Mouse (Mus musculus): ENCODE results near the gene Eps15l1. TPM values are rescaled to one million over a fixed set of nuclear protein-coding genes. Genes with fewer than 3 reads are reported as not detected.

Gene Eps15l1
- total RNA-seq, 2 experiments from 2014 or later, result 41.6 to 51.1 TPM

GRCm38 (mm10) chr8:72415252-72415651, 6.0 kb downstream of the Eps15l1 start:
- DNase-seq (ENCODE audit: low spot score in 2 of 2), result no peak

GRCm38 (mm10) chr8:72413839-72414238, 7.4 kb downstream of the Eps15l1 start:
- DNase-seq (ENCODE audit: low spot score in 2 of 2), result no peak

- DNase-seq (ENCODE audit: low spot score in 2 of 2), result no peak
These were observed 11.8 kb downstream of the Eps15l1 start for GRCm38 (mm10) chr8:72409443-72409842.

DNA sequence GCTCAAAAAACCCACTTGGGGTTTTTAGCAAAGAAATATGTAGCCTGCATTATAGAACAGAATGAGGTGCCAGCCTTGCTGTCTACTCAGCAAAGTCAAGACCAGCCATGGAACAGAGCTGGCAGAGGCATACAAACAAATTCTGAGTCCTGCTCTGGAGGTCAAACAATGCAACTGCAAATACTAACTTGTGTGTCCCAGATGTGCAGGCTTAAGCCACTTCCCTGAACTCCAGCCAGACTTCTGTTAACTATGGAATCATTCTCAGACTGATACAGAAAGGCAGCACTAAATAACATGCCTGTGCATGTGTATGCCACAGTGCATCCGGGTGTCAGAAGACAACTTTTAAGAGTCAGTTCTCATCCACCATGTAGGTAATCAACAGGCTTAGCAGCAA, 13.4 kb downstream of the Eps15l1 start:
- no peak for DNase-seq (ENCODE audit: low spot score in 2 of 2)

DNA sequence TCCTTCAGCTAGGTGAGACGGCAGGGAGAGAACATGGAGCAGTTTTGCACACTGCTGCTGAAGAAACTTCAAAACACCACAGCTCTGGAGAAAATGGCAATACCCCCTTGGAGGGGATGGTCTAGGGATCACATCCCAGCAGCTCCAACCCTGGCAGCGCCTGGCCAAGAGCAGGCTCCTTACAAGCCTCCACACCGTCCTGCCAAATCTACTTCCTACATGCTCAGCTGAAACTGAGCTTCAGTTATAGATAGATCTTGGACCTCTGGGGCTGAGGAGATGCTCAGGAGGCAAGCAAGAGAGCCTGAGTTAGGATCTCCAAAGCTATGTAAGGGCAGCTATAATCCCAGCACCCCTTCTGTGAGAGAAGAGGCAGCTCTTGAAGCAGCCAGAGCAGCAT, 18.3 kb downstream of the Eps15l1 start:
- no peak for DNase-seq (ENCODE audit: low spot score in 2 of 2)

GRCm38 (mm10) chr8:72401381-72401780, 19.9 kb downstream of the Eps15l1 start:
- DNase-seq (ENCODE audit: low spot score in 2 of 2), result no peak

DNA sequence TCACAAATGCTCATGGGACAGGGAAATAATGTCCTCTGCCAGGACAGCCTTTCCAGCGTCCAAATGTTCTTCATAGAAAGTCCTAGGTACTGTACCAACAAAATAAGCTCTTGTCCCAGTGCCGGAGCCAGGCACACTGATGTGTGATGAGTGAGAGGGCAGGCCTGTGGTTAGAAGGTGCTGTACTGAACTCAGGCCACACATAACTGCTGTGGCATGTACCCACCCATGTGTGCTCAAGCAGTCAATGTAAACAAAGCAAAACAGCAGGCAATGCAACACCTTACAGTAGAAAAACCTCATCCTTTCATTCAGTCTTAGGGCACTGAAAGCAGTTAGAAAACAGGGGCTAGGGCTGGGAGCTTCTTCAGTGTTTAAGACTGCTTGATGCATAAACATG, 35.5 kb downstream of the Eps15l1 start:
- DNase-seq (ENCODE audit: low spot score in 2 of 2), result no peak

GRCm38 (mm10) chr8:72382395-72382794, 38.9 kb downstream of the Eps15l1 start:
- no peak for DNase-seq (ENCODE audit: low spot score in 2 of 2)

GRCm38 (mm10) chr8:72380656-72381055, 40.6 kb downstream of the Eps15l1 start:
- DNase-seq (ENCODE audit: low spot score in 2 of 2), result no peak

DNA sequence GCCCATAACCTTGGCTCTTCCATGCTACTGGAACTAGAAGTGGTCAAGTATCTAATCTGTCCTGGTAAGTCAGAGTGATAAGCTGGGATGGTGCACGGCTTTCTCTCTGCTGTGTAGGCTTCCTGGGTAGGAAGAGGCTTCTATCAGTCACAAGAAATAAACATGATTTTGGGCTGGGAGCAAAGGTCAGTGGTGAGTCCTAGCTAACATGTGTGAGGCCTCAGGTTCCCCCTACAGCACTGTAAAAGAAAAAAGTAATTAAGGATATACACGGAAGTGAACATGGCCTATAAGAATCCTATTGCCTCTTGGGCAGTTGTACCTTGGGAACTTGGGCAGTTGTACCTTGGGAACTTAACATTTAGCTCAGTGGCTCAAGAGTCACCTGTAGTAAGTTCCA, 44.4 kb downstream of the Eps15l1 start:
- DNase-seq (ENCODE audit: low spot score in 2 of 2), result no peak

DNA sequence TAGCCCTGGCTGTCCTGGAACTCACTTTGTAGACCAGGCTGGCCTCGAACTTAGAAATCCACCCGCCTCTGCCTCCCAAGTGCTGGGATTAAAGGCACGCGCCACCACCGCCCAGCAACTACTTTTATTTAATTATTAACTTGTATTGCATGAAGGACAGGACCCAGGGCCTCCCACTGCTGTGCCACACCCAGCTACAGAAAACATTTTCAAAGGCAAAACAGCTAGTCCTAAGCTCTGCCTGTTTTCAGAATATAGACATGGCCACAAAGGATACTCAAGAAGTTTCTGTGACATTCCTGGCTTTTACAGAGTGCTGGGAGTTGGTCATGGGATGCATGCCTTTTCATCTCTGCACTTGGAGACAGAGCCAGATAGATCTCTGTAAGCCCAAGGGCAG, 45.0 kb downstream of the Eps15l1 start:
- no peak for DNase-seq (ENCODE audit: low spot score in 2 of 2)

DNA sequence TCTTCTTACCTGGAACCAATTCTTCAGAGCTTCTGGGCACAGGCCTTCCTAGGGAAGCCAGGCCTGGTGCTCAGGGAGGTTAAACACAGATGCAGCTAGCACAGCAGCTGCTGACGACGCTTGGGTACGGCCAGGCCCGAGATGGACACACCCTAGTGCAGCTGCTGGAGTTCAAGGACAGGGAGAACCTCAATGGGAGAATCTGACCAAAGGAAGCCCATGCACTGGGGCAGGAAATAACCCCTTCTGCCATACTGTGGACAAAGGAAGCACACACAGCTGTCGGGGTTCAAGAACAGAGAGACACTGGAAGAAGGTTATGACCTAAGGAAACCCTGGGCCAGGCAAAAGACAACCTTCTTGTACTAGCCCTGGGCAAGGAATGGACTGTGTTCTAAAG, 46.1 kb downstream of the Eps15l1 start:
- DNase-seq (ENCODE audit: low spot score in 2 of 2), result no peak

DNA sequence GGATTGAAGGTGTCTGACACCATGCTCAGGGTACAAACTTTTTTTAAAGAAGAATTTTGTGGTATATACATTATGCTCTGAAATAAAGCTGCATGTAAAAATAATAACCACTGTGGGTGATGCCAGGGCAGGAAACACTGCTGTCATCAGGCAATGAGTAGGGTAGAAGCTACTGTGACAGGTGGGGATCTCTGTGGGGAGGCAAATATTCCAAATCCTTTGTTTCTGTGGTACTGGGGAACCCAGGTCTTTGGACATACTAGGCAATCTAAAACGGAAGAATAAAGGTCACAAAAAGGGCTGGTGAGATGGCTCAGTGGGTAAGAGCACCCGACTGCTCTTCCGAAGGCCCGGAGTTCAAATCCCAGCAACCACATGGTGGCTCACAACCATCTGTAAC, 48.9 kb downstream of the Eps15l1 start:
- DNase-seq (ENCODE audit: low spot score in 2 of 2), result no peak

- no peak for DNase-seq (ENCODE audit: low spot score in 2 of 2)
These were observed 49.9 kb downstream of the Eps15l1 start for GRCm38 (mm10) chr8:72371356-72371755.

DNA sequence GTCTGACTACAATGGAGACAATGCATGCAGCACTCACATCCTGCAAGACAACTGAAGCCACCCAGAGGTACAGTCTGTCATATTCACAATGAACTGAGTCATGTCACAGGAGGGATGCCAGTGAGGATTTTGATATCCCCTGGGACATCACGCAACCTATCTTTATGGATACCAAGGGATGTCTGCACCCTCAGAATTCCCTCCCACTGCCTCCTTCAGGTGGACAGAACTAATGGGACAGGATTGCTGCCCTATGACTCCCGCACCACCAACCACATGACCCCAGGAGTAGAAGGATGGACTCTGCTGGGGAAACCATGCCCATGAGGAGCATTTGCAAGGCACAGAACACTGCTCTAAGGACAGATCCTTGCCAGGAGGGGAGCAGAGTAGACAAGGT, 54.8 kb downstream of the Eps15l1 start:
- no peak for DNase-seq (ENCODE audit: low spot score in 2 of 2)

DNA sequence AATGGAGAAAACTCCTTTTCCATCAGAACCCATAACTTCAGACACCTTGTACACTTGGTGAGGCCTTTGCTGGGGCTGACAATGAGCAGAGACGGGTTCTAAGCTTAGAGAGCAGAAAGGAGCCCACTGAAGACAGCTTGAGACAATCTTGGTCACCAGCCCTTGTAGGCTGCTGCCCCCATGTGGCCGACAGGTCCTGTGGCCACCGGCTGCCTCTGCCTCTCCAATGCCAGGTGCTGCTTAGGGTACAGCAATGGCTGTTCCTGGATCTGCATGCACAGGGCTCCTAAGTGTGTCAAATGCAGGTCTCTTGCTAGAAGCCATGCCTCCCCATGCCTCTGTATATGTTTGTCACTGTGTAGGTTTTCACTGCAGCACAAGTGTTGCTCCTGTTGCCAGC, 55.4 kb downstream of the Eps15l1 start:
- DNase-seq (ENCODE audit: low spot score in 2 of 2), result peak; percentile 37 to 74

GRCm38 (mm10) chr8:72365016-72365415, 56.2 kb downstream of the Eps15l1 start:
- DNase-seq (ENCODE audit: low spot score in 2 of 2), result no peak

GRCm38 (mm10) chr8:72363457-72363856, 57.8 kb downstream of the Eps15l1 start:
- DNase-seq (ENCODE audit: low spot score in 2 of 2), result no peak

GRCm38 (mm10) chr8:72362754-72363153, 58.5 kb downstream of the Eps15l1 start:
- DNase-seq (ENCODE audit: low spot score in 2 of 2), result no peak

GRCm38 (mm10) chr8:72360162-72360561, 61.1 kb downstream of the Eps15l1 start:
- DNase-seq (ENCODE audit: low spot score in 2 of 2), result no peak

DNA sequence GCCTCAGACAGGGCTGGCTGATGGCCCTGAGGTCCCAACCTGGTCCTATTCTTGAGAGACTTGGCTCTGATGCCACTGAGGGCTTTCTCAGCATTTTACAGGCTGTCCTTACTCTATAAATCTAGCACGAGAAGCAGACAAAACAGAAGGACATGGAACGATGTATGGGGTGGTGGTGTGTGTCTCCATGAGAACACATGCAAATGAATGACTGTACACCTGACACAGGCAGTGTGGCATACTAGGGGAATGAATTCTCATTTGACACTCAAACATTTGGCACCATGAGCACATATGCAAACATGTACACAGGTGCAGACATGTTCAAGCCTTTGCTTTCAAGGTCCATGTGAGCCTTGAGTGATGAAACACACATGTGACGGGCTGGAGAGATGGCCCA, 64.7 kb downstream of the Eps15l1 start:
- DNase-seq (ENCODE audit: low spot score in 2 of 2), result no peak

- DNase-seq (ENCODE audit: low spot score in 2 of 2), result no peak
These were observed 67.0 kb downstream of the Eps15l1 start for GRCm38 (mm10) chr8:72354272-72354671.

DNA sequence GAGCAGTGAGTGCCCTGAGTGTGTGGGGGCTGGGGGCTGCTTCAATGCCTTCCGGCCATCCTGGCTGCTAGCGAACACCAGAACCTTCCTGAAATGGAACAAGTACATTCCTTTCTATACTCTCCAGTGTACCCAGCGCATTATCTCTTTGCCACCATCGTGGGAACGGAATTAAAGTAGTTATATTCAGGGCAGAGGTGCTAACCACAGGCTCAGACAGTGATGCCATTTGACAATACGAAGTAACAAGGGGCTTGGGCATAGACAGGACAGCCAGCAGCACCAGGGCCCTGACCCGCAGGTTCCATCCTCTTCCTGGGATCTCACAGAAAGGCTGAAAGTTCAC, 67.6 kb downstream of the Eps15l1 start:
- DNase-seq (ENCODE audit: low spot score in 2 of 2), result no peak

- DNase-seq (ENCODE audit: low spot score in 2 of 2), result no peak
These were observed 68.1 kb downstream of the Eps15l1 start for GRCm38 (mm10) chr8:72352951-72353699.
